Mouse (Mus musculus): ENCODE results near the gene Rab7b.

DNA sequence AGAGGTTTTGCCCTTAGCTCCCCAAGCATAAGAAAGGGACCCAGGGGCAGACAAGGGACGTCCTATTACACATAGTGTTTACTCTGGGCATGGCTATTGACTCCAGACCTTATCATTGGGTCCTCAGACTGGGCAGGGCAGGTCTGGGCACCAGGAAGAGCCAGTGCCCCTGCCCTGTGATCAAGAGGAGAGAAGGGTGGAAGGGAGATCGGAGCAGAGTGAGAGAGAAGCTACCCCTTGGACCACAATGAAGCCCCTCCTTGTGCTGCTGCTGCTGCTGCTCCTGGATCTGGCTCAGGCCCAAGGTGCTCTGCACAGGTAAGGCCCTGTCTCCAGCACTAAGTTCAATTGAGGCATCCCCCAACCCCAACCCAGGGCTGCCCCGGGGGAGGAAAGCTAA is 26.7 kb upstream of the Rab7b start:
- TF ChIP-seq POLR2A (IDR thresholded peaks at IDR 0.05; ENCODE audit: low read depth, low read length) (no peak), CTCF (conservative IDR thresholded peaks at IDR 0.05; ENCODE audit: insufficient read depth, insufficient read length, low read depth, low read length) (no peak)

All from kidney, adult 2 months (tissue).